Mouse (Mus musculus): ENCODE results near the gene Samsn1. TPM values are rescaled to one million over a fixed set of nuclear protein-coding genes. Genes with fewer than 3 reads are reported as not detected.

Samsn1 gene
- polyA plus RNA-seq, 1 experiment from 2014 or later = 1.5 TPM

DNA sequence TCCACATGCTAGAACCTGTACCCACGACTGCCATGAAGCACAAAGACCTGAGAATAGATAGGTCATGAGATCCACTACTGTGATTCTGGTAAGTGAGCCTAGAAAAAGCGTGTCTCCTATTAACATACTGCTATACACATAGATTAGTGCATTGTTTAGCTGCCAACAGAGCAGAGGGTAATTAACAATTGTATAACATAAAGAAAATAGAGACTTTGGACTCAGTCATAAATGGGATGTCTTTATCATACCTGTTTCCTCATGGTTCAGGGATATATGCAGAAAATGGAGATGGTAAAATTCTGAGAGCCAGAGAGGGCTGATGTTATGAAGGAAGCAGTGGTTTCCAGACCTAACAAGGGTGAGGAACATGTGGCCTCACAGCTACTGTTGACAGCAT, 95.6 kb downstream of the Samsn1 start:
- 73% methylated on average over 2 of the region's 2 CpGs for WGBS
- no peak overlapping the region for H3K9ac ChIP-seq
- no peak for ATAC-seq (ENCODE audit: low FRiP score)
- H3K4me3 ChIP-seq = no peak overlapping the region
- H3K4me2 ChIP-seq (replicated peaks) = no peak overlapping the region
- no peak overlapping the region for H3K27ac ChIP-seq
- no peaks in the 10 kb centered on the region for H3K27me3 ChIP-seq
- H3K4me1 ChIP-seq = no peaks in the 10 kb centered on the region
- H3K9me3 ChIP-seq (replicated peaks) = no peaks in the 10 kb centered on the region
- no peaks in the 10 kb centered on the region for H3K36me3 ChIP-seq

DNA sequence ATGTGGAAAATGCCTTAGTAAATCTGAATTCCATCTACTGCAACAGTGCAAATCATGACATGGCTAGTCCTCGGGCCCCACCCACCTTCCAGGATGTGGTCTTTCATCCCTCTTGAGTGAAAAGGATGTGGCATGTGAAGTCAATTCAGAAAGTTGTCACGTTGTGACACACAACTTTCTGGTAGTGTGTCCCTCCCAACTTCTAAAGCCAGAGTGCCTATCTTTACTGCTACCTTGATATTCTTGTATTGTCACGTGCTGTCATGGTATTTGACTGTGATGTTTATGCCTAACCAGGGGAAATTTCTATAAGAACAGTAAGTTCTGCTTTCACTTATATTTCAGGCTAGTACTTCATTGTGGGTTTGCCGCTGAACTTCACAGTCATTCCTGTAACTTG, 101.2 kb downstream of the Samsn1 start:
- H3K4me3 ChIP-seq = no peak overlapping the region
- H3K4me1 ChIP-seq = no peaks in the 10 kb centered on the region
- H3K9me3 ChIP-seq (replicated peaks) = no peaks in the 10 kb centered on the region
- H3K27me3 ChIP-seq = no peaks in the 10 kb centered on the region
- no peak overlapping the region for H3K9ac ChIP-seq
- 76% methylated on average over 4 of the region's 4 CpGs for WGBS
- H3K4me2 ChIP-seq (replicated peaks) = no peak overlapping the region
- ATAC-seq (ENCODE audit: low FRiP score) = no peak
- H3K36me3 ChIP-seq = no peaks in the 10 kb centered on the region
- H3K27ac ChIP-seq = no peak overlapping the region

DNA sequence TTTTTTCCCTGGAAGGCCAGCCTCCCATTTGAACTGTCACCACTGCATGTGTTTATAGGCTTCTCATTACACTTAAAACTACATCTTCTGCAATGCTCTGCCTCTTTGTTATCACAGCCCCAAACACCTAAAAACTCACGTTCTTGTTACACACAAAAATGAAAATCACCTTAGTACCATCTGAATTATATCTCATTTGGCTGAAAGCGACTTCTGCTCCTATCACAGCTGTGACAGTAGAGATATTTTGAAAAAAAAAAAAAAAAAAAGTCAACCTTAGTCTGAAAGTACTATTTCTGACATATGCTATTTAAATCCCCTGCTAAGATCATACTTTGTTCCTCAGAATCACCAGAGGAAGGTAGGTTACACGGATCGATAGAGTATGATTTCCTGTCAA, 102.8 kb downstream of the Samsn1 start:
- H3K9ac ChIP-seq = no peak overlapping the region
- ATAC-seq (ENCODE audit: low FRiP score) = no peak
- no peaks in the 10 kb centered on the region for H3K27me3 ChIP-seq
- no peaks in the 10 kb centered on the region for H3K9me3 ChIP-seq (replicated peaks)
- no peaks in the 10 kb centered on the region for H3K4me1 ChIP-seq
- H3K36me3 ChIP-seq = no peaks in the 10 kb centered on the region
- WGBS = 91% methylated on average over 4 of the region's 4 CpGs
- H3K27ac ChIP-seq = no peak overlapping the region
- H3K4me3 ChIP-seq = no peak overlapping the region
- H3K4me2 ChIP-seq (replicated peaks) = no peak overlapping the region

DNA sequence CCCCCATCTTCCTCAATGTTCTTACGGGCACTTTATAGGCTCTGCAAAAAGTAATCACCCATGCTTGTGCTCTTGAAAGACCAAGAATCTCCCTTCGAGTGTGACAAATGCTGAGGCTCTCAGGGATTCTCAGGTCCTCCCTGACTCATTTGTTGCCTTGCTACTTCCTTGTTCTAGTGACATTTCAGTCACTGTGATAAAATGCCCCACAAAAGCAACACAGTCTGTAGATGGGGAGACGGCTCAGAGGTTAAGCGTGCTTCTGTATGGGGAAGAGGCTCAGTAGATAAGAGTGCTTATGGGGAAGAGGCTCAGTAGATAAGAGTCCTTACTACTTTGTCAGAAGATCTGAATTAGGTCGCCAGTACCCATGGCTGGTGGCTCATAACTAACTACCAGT, 104.4 kb downstream of the Samsn1 start:
- Histone ChIP-seq H3K9ac (no peak overlapping the region), H3K27ac (no peak overlapping the region), H3K27me3 (no peaks in the 10 kb centered on the region), H3K4me2 (replicated peaks) (no peak overlapping the region), H3K9me3 (replicated peaks) (no peaks in the 10 kb centered on the region), H3K4me3 (no peak overlapping the region), H3K4me1 (no peaks in the 10 kb centered on the region), H3K36me3 (no peaks in the 10 kb centered on the region)
- 90% methylated on average over 5 of the region's 5 CpGs for WGBS
- no peak for ATAC-seq (ENCODE audit: low FRiP score)

DNA sequence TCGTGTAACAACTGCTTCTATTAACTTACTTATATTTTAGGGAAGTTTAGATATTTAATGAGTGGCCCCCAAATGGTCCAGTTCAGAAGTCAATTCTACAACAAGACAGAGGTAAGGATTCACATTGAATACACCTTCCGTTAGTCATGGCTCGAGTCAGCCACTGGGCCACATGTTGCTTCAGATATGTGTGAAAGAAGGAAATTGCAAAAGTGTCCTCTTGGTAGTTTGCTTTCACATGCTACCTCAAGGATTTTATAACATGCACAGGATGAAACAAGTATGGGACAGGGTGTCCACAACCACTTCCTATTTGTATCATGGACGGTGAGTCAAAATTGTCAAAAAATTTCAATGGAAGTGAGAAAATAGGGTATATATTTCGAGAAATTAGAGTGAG, 110.0 kb downstream of the Samsn1 start:
- no peak overlapping the region for H3K9ac ChIP-seq
- H3K27ac ChIP-seq = no peak overlapping the region
- no peaks in the 10 kb centered on the region for H3K36me3 ChIP-seq
- WGBS = 90% methylated on average over 5 of the region's 5 CpGs
- no peak for ATAC-seq (ENCODE audit: low FRiP score)
- no peaks in the 10 kb centered on the region for H3K9me3 ChIP-seq (replicated peaks)
- H3K4me2 ChIP-seq (replicated peaks) = no peak overlapping the region
- H3K27me3 ChIP-seq = no peaks in the 10 kb centered on the region
- H3K4me1 ChIP-seq = no peaks in the 10 kb centered on the region
- H3K4me3 ChIP-seq = no peak overlapping the region

DNA sequence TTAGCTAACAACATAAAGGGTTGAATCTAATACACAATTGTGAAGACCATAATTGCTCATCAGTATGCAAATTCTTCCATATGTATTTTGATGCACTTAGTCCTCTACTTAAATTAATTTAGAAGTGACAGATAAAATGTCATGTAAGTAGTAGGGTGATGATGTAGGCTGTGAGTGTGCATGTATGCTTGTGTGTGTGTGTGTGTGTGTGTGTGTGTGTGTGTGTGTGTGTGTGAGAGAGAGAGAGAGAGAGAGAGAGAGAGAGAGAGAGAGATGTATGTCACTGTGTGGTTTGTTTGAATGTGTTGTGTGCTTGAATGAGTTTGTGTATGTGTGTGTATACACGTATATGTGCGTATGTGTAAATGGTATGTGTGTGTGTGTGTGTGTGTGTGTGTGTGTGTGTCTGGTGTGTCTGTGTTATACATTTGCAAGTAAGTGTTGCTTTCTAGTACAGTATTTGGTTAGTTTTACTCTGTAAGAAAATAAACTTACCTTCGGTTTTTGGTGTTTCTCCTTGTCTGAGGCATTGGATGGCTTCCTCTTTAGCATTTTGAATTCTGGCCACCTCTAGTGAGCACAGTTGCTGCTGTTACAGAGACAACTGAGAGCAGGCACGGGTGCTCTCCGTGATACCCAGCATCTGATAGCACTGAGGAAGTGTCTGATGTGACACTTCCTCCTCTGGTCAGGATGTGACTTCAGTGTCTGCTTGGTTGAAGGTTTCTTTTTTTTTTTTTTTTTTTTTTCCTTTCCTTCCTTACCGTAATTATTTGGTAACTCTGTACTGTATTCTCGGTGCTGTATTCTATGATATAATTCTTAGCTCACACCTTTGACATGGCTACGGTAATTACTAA, 113.2 kb downstream of the Samsn1 start:
- Histone ChIP-seq H3K9ac (no peak overlapping the region), H3K36me3 (no peaks in the 10 kb centered on the region), H3K4me3 (no peak overlapping the region), H3K27me3 (no peaks in the 10 kb centered on the region), H3K4me1 (no peaks in the 10 kb centered on the region), H3K27ac (no peak overlapping the region), H3K4me2 (replicated peaks) (no peak overlapping the region), H3K9me3 (replicated peaks) (no peaks in the 10 kb centered on the region)
- no peak for ATAC-seq (ENCODE audit: low FRiP score)
- 84% methylated on average over 8 of the region's 8 CpGs for WGBS

DNA sequence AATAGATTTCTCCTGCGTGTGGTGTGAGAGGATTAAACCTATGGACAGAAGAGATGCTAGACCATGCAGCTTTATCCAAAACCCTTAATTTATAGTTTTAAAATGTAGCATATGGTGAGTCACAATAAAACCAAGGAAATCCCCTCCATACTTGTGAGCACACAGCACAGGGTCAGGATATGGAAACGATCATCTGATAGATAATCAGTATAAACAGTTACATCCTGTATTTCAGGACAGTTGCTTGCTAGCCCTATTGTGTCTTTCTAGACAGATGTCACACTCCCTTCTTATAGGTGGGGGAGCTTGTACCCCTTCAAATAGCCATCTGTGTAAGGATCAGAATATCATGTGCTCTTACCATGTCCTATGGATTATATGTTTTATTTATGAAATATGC, 115.3 kb downstream of the Samsn1 start:
- H3K27me3 ChIP-seq = no peaks in the 10 kb centered on the region
- no peaks in the 10 kb centered on the region for H3K4me1 ChIP-seq
- H3K9ac ChIP-seq = no peak overlapping the region
- 87% methylated on average over 2 of the region's 2 CpGs for WGBS
- no peak overlapping the region for H3K27ac ChIP-seq
- no peak overlapping the region for H3K4me3 ChIP-seq
- H3K4me2 ChIP-seq (replicated peaks) = no peak overlapping the region
- ATAC-seq (ENCODE audit: low FRiP score) = no peak
- H3K36me3 ChIP-seq = no peaks in the 10 kb centered on the region
- H3K9me3 ChIP-seq (replicated peaks) = no peaks in the 10 kb centered on the region

DNA sequence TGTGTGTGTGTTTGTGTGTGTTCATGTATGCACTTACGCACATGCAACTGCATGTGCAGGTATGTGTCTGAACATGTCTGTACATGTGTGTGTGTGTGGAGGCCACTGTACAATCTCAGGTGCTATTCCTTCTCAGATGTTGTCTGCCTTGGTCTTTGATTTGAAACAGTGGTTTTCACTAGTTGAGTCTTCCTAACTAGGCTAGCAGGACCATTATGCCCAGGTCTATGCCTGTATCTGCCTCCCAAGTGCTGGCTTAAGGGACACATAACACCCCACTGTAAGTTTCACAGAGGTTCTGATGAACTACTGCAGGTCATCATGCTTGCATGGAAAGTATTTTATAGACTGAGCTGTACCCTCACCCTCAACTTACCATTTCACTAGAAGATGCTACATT, 115.8 kb downstream of the Samsn1 start:
- WGBS = 95% methylated on average over 1 of the region's 1 CpGs
- no peaks in the 10 kb centered on the region for H3K36me3 ChIP-seq

DNA sequence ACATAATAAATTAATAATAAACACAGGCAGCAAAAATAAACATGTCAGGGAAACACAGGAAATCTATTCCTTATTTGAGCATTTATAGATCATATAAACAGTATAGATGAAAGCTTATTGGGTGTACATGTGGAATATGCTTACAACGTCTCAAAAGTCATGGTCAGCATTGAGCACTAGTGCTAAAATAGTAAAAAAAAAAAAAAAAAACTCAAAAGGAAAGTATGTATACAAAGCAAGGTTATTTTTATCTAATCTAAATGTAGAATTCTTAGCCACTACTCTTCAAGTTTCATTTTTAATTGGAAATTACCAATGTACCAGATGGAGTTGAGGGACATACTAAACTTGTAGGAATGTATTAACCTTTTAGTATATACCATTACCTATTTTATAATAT, 116.8 kb downstream of the Samsn1 start:
- 88% methylated on average over 1 of the region's 1 CpGs for WGBS

More for the DNA sequence above, 115.8 kb downstream of the Samsn1 start:
- H3K27me3 ChIP-seq = no peaks in the 10 kb centered on the region
- ATAC-seq (ENCODE audit: low FRiP score) = no peak
- H3K27ac ChIP-seq = no peak overlapping the region
- H3K9me3 ChIP-seq (replicated peaks) = no peaks in the 10 kb centered on the region
- H3K9ac ChIP-seq = no peak overlapping the region
- no peaks in the 10 kb centered on the region for H3K4me1 ChIP-seq
- H3K4me2 ChIP-seq (replicated peaks) = no peak overlapping the region
- no peak overlapping the region for H3K4me3 ChIP-seq

DNA sequence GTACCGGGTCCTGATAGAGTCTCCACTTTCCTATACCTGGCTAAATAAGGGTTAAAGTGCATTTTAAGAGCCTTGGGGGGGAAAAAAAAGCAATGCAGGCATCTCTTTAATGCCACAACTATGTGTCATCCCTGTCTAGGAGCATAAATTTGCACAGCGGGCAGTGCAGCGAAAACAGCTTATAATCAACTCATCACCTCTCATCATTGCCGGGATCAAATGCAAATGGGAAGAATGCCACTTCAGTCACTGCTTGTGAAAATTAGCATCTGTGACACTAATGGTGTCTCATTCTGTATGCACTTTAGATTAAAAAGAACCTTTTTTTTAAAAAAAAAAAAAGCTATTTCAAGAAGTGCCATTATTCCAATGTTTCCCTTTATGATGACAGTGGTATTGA, 118.0 kb downstream of the Samsn1 start:
- no peaks in the 10 kb centered on the region for H3K36me3 ChIP-seq
- no peak overlapping the region for H3K4me3 ChIP-seq
- no peaks in the 10 kb centered on the region for H3K9me3 ChIP-seq (replicated peaks)
- H3K4me2 ChIP-seq (replicated peaks) = no peak overlapping the region
- H3K27ac ChIP-seq = no peak overlapping the region
- H3K27me3 ChIP-seq = no peaks in the 10 kb centered on the region
- no peak for ATAC-seq (ENCODE audit: low FRiP score)
- WGBS = 76% methylated on average over 4 of the region's 4 CpGs
- H3K4me1 ChIP-seq = no peaks in the 10 kb centered on the region
- H3K9ac ChIP-seq = no peak overlapping the region

More for the DNA sequence above, 116.8 kb downstream of the Samsn1 start:
- Histone ChIP-seq H3K9ac (no peak overlapping the region), H3K4me2 (replicated peaks) (no peak overlapping the region), H3K27ac (no peak overlapping the region), H3K36me3 (no peaks in the 10 kb centered on the region), H3K4me1 (no peaks in the 10 kb centered on the region), H3K9me3 (replicated peaks) (no peaks in the 10 kb centered on the region), H3K27me3 (no peaks in the 10 kb centered on the region), H3K4me3 (no peak overlapping the region)
- no peak for ATAC-seq (ENCODE audit: low FRiP score)

DNA sequence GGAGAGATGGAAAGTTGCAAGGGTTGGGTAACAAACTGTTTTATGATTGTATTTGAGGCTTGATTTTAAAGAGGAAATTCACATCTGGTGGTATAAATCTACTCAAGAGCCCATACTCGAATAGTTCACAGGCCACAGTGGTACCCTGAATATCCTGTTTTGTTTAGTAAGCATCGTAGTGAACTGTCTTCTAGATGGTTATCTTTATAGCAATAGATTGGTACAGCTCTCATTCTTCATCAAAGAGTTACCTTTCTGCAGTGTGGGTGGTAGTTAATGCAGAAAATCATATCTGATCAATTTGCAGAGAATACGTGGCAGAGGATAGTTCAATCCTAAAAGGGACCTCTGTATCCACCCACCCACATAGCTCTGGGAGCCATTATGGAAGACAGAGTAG, 119.1 kb downstream of the Samsn1 start:
- no peak overlapping the region for H3K9ac ChIP-seq
- WGBS = 86% methylated on average over 3 of the region's 3 CpGs
- no peak overlapping the region for H3K4me3 ChIP-seq
- no peak for ATAC-seq (ENCODE audit: low FRiP score)
- H3K4me2 ChIP-seq (replicated peaks) = no peak overlapping the region
- H3K27me3 ChIP-seq = no peaks in the 10 kb centered on the region
- H3K27ac ChIP-seq = no peak overlapping the region
- no peaks in the 10 kb centered on the region for H3K9me3 ChIP-seq (replicated peaks)
- no peaks in the 10 kb centered on the region for H3K4me1 ChIP-seq
- H3K36me3 ChIP-seq = no peaks in the 10 kb centered on the region

DNA sequence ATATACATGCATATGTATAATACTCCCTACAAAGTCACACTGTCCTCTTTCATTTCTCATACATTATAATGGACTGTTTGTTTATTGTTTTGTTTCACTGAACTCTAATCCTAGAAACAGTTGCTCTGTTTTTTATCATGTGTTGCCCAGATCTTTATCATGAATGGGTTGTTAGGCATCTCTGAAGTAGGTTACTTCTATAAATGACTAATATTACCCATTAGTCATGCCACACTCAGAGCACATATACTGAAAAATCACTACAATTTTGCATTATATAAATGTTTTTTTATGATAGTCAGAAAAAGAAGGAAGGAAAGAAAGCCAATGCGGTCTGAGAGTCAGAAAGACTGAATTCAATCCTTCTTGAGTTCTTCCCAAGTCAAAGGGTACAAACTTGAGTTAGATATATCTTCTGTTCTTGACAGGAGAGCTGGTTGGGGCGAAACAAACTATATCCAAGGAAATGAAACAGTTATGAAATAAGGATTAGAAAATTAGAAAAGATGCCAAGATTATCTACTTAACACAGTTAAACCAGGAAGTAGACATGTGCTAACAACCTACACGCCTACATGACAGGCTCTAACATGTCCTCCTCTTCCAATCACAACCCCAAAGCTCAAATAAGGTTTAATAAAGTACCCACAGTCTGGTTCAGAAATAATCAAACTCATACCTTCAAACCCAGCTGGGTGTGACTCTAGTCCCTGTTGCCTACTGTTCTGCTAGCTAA, 122.0 kb downstream of the Samsn1 start:
- no peak overlapping the region for H3K4me2 ChIP-seq (replicated peaks)
- 94% methylated on average over 3 of the region's 3 CpGs for WGBS
- no peak overlapping the region for H3K27ac ChIP-seq
- no peak overlapping the region for H3K9ac ChIP-seq
- H3K4me1 ChIP-seq = no peaks in the 10 kb centered on the region
- no peaks in the 10 kb centered on the region for H3K27me3 ChIP-seq
- H3K36me3 ChIP-seq = no peaks in the 10 kb centered on the region
- no peaks in the 10 kb centered on the region for H3K9me3 ChIP-seq (replicated peaks)
- no peak overlapping the region for H3K4me3 ChIP-seq
- ATAC-seq (ENCODE audit: low FRiP score) = no peak

Data from hindbrain, embryonic 12.5 days (tissue).